Mouse (Mus musculus): ENCODE measurements around the gene 1700001K19Rik.

GRCm38 (mm10) chr12:110725051-110725450, 42.6 kb upstream of the 1700001K19Rik start:
- no peak for TF ChIP-seq POLR2A (IDR thresholded peaks at IDR 0.05; ENCODE audit: low read depth, low read length)
- TF ChIP-seq KAT2A (IDR thresholded peaks at IDR 0.05; ENCODE audit: insufficient replicate concordance, low read length): no peak
- TF ChIP-seq CTCF (conservative IDR thresholded peaks at IDR 0.05 in 1 of 2, IDR thresholded peaks at IDR 0.05 in 1 of 2; ENCODE audit: low read depth in 2 of 2, low read length in 2 of 2): no peak
- TF ChIP-seq SMC3 (IDR thresholded peaks at IDR 0.05; ENCODE audit: low read depth, low read length): no peak
- no peak for TF ChIP-seq ELF1 (IDR thresholded peaks at IDR 0.05; ENCODE audit: low read depth, low read length)
- TF ChIP-seq ZNF384 (IDR thresholded peaks at IDR 0.05; ENCODE audit: low read depth, low read length): no peak
- TF ChIP-seq MAX (IDR thresholded peaks at IDR 0.05; ENCODE audit: low read length): no peak
- no peak for TF ChIP-seq USF1 (IDR thresholded peaks at IDR 0.05; ENCODE audit: low read depth, low read length)
- no peak for TF ChIP-seq MAFK (IDR thresholded peaks at IDR 0.05; ENCODE audit: insufficient replicate concordance, low read length)
- TF ChIP-seq ZMIZ1 (IDR thresholded peaks at IDR 0.05; ENCODE audit: low read depth, low read length): no peak

Measured in CH12.LX (cell line).